Mouse (Mus musculus) limb, embryonic 10.5 days (tissue): ENCODE measurements around the gene Mxd1. TPM values are rescaled to one million over a fixed set of nuclear protein-coding genes. Genes with fewer than 3 reads are reported as not detected.

Source experiments
- DNase-seq: peaks from one replicate; pipeline ENCODE4 v3.0.0-alpha.2; 2017; ENCODE audit warnings: low spot score
- H3K27ac ChIP-seq: fragments of 300-500 bp; sonication (generic); 2 replicates; pipeline ENCODE4 v1.5.1; 2016; ENCODE audit warnings: mild to moderate bottlenecking
- H3K27me3 ChIP-seq: fragments of 300-500 bp; sonication (generic); 2 replicates; pipeline ENCODE4 v1.6.1; 2016; ENCODE audit warnings: low read depth, mild to moderate bottlenecking; ENCODE audit not compliant: poor library complexity, severe bottlenecking
- H3K36me3 ChIP-seq: fragments of 300-500 bp; sonication (generic); 2 replicates; pipeline ENCODE4 v1.6.1; 2016; ENCODE audit warnings: mild to moderate bottlenecking, moderate library complexity
- H3K4me1 ChIP-seq: fragments of 300-500 bp; sonication (generic); 2 replicates; pipeline ENCODE4 v1.6.1; 2016
- H3K4me3 ChIP-seq: fragments of 300-500 bp; sonication (generic); 2 replicates; pipeline ENCODE4 v1.5.1; 2016; ENCODE audit warnings: mild to moderate bottlenecking, moderate library complexity
- H3K9me3 ChIP-seq: fragments of 300-500 bp; sonication (generic); replicated peaks from 2 replicates; pipeline ENCODE4 v1.6.1; 2016; ENCODE audit warnings: mild to moderate bottlenecking
- WGBS: fragments of 180-500 bp; shearing (Covaris S2); methylation state at CpG from one replicate; pipeline ENCODE4 v1.1.7; 2016; 5-methylcytosine and 5-hydroxymethylcytosine counted together
- polyA plus RNA-seq: library from polyadenylated mRNA; unstranded; fragments of >200 nt; fragmentation: Nextera tagmentation; extraction: Ambion mirVana; gene quantifications from 2 replicates; pipeline ENCODE4 v1.2.1, GENCODE M21; 2016

Mxd1 gene
- polyA plus RNA-seq, 1 experiment from 2014 or later, result 13.5 TPM

DNA sequence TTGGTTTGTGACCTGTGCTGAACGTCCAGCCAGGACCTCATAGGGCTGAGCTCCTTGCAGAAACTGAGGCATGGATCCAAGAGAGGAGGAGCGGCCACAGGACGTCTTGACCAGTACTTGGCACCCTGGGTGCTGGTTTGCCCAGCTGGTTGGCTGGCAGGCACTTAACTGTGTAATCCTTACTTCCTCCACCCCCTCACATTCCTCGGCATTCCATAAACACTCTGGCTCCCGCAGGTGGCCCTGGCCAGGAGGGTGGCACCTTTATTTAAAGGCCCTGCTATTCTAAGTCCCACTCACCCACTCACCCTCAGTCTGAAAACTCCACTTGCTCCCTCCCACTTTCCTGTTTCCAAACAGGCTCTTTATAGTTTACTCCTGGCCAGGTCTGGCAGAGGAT is 58.2 kb downstream of the Mxd1 start:
- Histone ChIP-seq H3K27ac (no peak overlapping the region), H3K9me3 (no peaks in the 10 kb centered on the region), H3K4me1 (peaks cover 3% of the 10 kb centered on the region; the same call in 1 of the 2 replicates), H3K4me3 (no peak overlapping the region), H3K36me3 (no peaks in the 10 kb centered on the region), H3K27me3 (no peaks in the 10 kb centered on the region)
- DNase-seq, result no peak
- 61% methylated on average over 5 of the region's 5 CpGs for WGBS

DNA sequence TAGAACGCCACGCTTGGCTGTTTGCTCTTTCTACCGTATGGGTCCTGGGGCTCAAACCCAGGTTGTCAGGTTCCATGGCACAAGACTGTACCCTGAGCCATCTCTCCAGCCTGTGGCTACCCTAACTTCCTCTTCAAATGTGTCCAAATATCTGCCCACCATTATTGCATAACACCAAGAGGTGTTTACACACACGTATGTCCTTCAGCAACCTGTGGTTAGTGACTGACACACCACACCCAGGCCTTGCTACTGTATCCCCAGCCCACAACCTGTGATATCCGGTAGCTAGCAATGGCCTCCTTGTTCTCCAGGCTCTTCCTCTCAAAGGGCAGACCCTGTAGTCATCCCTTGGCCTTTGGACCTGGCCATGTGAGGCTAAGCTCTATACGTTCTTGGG is 59.7 kb downstream of the Mxd1 start:
- Histone ChIP-seq H3K9me3 (no peaks in the 10 kb centered on the region), H3K4me3 (no peak overlapping the region), H3K4me1 (peaks cover 3% of the 10 kb centered on the region; the same call in 1 of the 2 replicates), H3K36me3 (no peaks in the 10 kb centered on the region), H3K27ac (no peak overlapping the region), H3K27me3 (no peaks in the 10 kb centered on the region)
- 91% methylated on average over 6 of the region's 6 CpGs for WGBS
- no peak for DNase-seq

DNA sequence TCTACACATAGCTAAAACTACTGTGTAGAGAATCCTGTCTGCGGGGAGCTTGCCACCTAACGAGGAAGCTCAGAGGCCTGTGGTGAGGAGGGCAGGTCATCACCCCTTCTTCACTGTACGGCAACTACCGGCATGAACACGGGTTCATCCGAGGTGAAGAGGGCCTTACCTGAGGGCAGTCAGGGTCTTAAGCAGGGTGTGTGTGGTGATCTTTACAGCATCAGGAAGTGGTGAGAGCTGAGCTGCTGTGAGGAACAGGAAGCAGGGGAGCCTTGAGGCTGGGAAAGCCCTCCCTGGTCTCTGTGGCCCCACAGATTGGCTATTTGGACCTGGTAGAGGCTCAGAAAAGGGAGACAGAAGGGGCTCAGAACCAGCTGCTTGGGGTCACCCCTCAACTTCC is 61.5 kb downstream of the Mxd1 start:
- H3K4me3 ChIP-seq, result no peak overlapping the region
- H3K9me3 ChIP-seq, result no peaks in the 10 kb centered on the region
- peaks cover 3% of the 10 kb centered on the region; the same call in 1 of the 2 replicates for H3K4me1 ChIP-seq
- H3K27ac ChIP-seq, result 0 out of 2 replicates have a peak overlapping the region, but pooled peaks have one; percentile 58
- 84% methylated on average over 6 of the region's 6 CpGs for WGBS
- DNase-seq, result no peak
- no peaks in the 10 kb centered on the region for H3K27me3 ChIP-seq
- H3K36me3 ChIP-seq, result no peaks in the 10 kb centered on the region

DNA sequence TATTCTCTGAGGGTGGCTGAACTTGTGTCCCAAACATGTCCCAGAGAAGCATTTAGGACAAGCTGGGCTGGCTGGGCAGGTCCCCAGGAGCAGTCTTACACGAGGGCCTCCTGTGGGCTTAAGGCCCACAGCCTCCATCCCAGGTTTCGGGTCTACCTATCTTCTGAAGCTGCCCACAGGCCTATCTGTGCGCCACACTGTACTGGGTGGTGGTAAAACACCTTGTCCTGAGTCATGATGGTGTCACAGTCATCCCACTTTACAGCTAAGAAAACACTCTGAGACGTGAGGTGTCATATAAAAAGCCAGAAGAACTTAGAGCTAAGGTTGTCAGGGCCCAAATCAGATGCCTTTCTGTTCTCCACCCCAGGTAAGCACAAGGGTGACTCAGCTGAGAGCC is 62.7 kb downstream of the Mxd1 start:
- WGBS, result 88% methylated on average over 4 of the region's 4 CpGs
- Histone ChIP-seq H3K36me3 (no peaks in the 10 kb centered on the region), H3K4me3 (no peak overlapping the region), H3K4me1 (peaks cover 3% of the 10 kb centered on the region; the same call in 1 of the 2 replicates), H3K27ac (0 out of 2 replicates have a peak overlapping the region, but pooled peaks have one; percentile 15), H3K27me3 (no peaks in the 10 kb centered on the region), H3K9me3 (no peaks in the 10 kb centered on the region)
- no peak for DNase-seq

DNA sequence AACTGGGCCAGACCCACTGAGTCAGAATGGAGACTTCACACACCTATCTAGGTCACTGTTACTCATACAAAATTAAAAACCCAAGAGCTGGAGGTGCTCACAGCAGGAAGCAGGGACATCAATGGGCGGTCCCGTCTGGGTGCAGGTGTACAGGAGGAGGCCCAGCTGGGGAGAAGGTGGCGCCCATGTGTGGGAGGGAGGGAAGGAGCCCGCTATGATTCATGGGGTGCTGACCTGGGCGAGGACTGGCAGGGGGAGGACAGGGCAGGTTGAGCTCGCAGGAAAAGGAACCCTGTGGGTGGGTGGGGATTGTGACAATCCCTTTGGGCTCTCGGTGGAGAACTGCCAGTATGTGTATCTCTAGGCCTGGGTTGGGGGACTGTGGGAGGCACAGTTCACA is 63.7 kb downstream of the Mxd1 start:
- DNase-seq, result no peak
- Histone ChIP-seq H3K4me3 (no peak overlapping the region), H3K27me3 (no peaks in the 10 kb centered on the region), H3K4me1 (peaks cover 3% of the 10 kb centered on the region; the same call in 1 of the 2 replicates), H3K36me3 (no peaks in the 10 kb centered on the region), H3K9me3 (no peaks in the 10 kb centered on the region), H3K27ac (no peak overlapping the region)
- WGBS, result 73% methylated on average over 7 of the region's 7 CpGs

DNA sequence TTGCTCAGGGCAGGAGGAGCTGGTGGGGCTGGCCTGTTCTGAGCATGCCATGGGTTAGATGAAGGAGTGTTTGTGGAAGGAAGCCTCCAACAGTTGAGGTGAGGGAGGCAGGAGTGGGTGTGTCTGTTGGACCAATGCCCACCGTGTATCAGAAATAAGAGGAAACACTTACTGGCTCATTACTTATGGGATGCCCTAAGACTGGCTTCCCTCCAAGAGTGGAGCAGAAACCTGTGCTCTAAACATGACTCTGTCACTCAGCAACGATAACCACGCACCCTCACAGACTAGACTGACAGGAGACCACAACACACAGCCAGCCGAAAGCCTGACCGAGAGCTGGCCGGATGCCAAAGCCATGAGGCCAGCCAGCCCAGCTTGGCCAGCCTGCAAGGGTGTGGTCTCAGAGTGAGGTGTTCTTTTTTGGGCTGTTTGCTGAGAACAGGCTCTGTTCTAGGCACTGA is 69.0 kb downstream of the Mxd1 start:
- Histone ChIP-seq H3K27ac (no peak overlapping the region), H3K4me1 (peaks cover 7% of the 10 kb centered on the region), H3K9me3 (no peaks in the 10 kb centered on the region), H3K4me3 (no peak overlapping the region), H3K27me3 (no peaks in the 10 kb centered on the region), H3K36me3 (no peaks in the 10 kb centered on the region)
- WGBS, result 90% methylated on average over 6 of the region's 6 CpGs
- no peak for DNase-seq

DNA sequence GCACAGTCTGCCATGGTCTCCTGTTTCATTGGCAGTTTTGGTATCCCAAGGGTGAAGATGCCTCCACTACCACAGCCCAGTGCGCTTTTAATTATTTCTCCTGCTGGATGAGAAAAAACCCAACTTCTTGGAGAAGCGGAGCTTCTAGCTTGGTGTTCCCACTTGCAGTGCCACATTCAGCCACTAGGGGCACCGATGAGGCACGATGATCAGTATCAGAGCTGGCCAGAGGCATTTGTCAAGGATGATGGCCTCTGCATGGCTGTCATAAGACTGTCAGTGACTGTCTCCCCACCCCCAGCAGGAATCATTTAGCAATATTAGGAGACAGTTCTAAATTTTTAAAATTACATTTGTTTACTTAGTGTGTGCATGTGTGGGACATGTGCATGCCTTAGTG is 69.8 kb downstream of the Mxd1 start:
- H3K4me3 ChIP-seq, result no peak overlapping the region
- no peaks in the 10 kb centered on the region for H3K9me3 ChIP-seq
- DNase-seq, result peak; percentile 85
- no peak overlapping the region for H3K27ac ChIP-seq
- no peaks in the 10 kb centered on the region for H3K27me3 ChIP-seq
- 21% methylated on average over 4 of the region's 4 CpGs for WGBS
- peaks cover 13% of the 10 kb centered on the region for H3K4me1 ChIP-seq
- no peaks in the 10 kb centered on the region for H3K36me3 ChIP-seq

DNA sequence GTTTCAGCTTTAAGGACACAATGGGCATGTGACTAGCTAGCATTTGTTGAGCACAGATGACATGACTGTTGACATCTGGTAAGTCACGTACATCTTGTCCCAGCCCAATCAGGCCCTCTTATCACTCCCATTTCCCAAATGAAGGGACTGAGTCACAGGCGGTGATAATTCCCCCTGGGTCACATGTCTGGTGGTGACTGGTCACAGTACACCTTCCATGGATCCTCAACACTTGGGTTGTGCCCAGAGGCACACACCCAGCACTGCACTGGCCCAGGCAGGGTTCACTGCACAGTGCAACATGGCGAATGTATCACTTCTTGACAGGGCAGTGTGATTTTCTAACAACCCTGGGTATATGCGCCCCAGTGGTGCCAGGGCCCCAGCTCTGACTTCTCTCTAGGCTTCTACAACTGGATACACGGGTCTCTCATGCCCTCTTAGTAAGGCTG is 70.2 kb downstream of the Mxd1 start:
- DNase-seq, result no peak
- Histone ChIP-seq H3K27me3 (no peaks in the 10 kb centered on the region), H3K4me1 (peaks cover 13% of the 10 kb centered on the region), H3K9me3 (no peaks in the 10 kb centered on the region), H3K4me3 (no peak overlapping the region), H3K27ac (no peak overlapping the region), H3K36me3 (no peaks in the 10 kb centered on the region)
- 72% methylated on average over 5 of the region's 5 CpGs for WGBS

Other genes starting within 250 kb of the Mxd1 start
- gene Gm44790, start 242.5 kb downstream of the Mxd1 start, polyA plus RNA-seq, result not detected in 2 replicates
- gene C87436, start 230.8 kb downstream of the Mxd1 start, polyA plus RNA-seq, result 23.9 and 25.2 TPM in 2 replicates
- 562 and 618 TPM in 2 replicates for gene Pcbp1, start 142.8 kb downstream of the Mxd1 start, polyA plus RNA-seq
- 0.87 and 1.6 TPM in 2 replicates for gene Asprv1, start 41.0 kb downstream of the Mxd1 start, polyA plus RNA-seq
- gene Snrnp27, start 15.4 kb upstream of the Mxd1 start, polyA plus RNA-seq, result 129 and 133 TPM in 2 replicates
- 34.1 and 39.0 TPM in 2 replicates for gene Gmcl1, start 64.2 kb upstream of the Mxd1 start, polyA plus RNA-seq
- gene Anxa4, start 124.4 kb upstream of the Mxd1 start, polyA plus RNA-seq, result 4.1 and 7.5 TPM in 2 replicates
- 11.2 and 13.3 TPM in 2 replicates for gene Aak1, start 180.4 kb upstream of the Mxd1 start, polyA plus RNA-seq